Mouse (Mus musculus) urinary bladder, postnatal 25 days (tissue): ENCODE measurements around the gene B9d2.

Experiments used
- DNase-seq: peaks from one replicate; pipeline ENCODE4 v3.0.0; 2022; ENCODE audit warnings: low spot score

B9d2 gene

GRCm38 (mm10) chr7:25680514-25681258 lies at the start of gene B9d2:
Gene B9d2, plus strand, starts transcription at chr7:25680780.
- DNase-seq, result peak; percentile 98

GRCm38 (mm10) chr7:25632679-25633078 lies 47.9 kb upstream of the B9d2 start:
- no peak for DNase-seq

DNA sequence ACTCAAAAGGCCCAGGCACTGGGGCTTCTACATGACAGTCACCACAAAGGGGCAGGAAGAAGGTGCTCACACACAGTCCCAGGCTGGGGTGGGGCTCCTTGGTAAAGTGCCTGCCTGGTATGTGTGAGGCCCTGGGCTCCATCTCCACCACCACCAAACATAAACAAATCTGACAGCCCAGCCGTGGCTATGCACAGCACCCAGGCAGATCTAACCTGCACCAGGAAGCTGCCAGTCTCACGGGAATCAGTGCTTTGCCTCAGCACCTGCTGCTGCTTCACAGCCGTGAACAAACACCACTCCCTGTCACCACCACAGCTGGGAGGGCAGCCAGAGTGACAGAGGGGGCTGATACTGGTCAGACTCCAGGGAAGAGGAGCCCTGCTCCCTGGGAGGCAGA lies 44.2 kb upstream of the B9d2 start:
- DNase-seq, result no peak

- no peak for DNase-seq
Measured at GRCm38 (mm10) chr7:25637099-25637498, 43.5 kb upstream of the B9d2 start.

DNA sequence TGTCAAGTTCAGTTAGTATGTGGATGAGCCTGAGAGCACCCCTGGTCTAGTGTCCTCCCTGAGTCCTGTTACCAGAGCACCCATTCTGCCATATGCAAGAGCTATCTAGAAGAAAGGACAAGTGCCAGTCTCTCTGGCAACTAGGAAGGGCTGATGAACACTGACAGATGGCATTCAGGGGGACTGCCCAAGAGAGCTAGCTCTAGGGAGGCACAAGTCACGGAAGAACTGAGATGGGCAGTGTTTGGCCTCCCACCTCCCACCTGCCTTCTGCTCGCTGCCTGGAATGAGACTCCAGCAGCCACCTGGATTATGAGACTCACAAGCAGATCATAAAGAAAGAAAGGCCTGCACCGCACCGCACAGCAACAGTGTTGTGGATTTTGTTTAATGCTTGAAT lies 40.8 kb upstream of the B9d2 start:
- DNase-seq, result no peak

- DNase-seq, result no peak
Measured at GRCm38 (mm10) chr7:25644136-25644535, 36.4 kb upstream of the B9d2 start.

GRCm38 (mm10) chr7:25644631-25645030 lies 35.9 kb upstream of the B9d2 start:
- no peak for DNase-seq

GRCm38 (mm10) chr7:25645074-25645473 lies 35.5 kb upstream of the B9d2 start:
- peak; percentile 23 for DNase-seq

- DNase-seq, result no peak
Measured at GRCm38 (mm10) chr7:25647574-25648123, 32.9 kb upstream of the B9d2 start.

DNA sequence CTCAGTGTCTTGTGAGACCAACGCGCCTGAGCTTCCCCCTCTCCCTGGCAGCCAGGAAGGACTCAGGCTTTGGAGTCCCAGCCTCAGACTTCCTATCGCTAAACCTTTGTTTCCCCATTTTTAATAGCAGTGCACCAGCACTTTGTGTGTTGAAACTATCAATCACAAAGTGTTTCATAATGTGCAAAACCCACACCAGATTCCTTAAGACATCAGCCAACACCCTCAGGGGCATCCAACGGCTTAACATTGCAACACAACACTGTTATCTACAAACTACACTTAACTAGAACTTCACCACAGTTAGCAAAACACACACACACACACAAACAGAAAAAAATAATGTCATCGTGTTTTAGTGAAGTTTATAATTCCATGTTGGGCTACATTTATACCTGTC lies 30.7 kb upstream of the B9d2 start:
- no peak for DNase-seq

DNA sequence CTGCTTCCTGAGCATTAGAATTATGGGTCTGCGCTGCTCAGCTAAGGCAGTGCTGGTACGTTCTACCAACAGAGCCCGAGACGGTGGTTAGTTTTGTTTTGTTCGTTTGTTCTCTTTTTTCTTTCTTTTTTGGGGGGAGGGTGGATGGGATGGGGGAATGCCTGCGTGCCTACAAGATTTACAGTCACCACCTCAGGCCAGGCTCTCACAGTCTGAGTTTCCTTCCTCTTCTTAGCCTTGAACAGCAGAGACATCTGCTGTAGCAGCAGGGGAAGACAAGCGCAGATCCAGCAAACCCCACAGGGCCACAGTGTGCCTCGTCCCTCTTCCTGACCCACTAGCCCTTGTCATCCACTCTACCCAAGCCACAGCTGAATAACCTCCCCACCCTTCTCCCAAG lies 29.3 kb upstream of the B9d2 start:
- DNase-seq, result no peak

- DNase-seq, result no peak
Measured at GRCm38 (mm10) chr7:25652244-25652759, 28.3 kb upstream of the B9d2 start.

DNA sequence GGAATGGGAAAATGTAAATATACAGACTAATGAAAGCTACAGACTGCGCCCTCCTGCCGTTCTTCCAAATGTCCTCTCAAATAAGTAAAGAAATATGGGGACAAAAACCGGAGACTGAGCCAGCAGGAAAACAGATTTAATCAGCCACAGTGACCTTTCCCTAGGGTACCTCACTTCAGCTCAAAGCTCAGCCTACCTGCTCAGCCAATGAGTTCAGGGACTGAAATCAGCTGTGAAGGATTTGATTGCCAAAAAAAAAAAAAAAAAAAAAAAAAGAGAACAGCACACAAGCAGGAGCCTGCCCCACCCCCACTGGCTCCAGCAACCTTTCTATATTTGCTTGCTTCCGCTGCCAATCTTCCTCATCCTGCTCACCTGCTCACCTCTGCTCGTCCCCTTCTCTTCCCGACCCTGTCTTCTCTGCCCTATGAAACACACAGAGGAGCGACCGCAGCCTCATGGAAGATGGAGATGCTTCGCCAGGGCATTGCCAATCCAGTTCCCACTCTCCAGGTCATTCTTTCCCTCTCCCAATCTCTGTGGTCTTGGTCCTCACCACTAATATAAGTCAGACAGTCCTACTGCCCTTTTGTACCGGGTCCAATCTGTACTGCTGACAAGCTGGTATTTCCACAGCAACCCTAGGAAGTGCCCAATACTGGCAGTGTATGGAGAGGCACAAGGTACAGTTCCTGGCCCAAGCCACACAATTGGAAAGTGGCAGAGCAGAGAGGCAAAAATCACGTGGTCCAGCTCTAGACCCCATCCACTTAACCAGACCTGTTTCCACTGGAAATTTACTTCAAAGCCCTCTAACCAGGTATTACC lies 24.8 kb upstream of the B9d2 start:
- DNase-seq, result no peak

DNA sequence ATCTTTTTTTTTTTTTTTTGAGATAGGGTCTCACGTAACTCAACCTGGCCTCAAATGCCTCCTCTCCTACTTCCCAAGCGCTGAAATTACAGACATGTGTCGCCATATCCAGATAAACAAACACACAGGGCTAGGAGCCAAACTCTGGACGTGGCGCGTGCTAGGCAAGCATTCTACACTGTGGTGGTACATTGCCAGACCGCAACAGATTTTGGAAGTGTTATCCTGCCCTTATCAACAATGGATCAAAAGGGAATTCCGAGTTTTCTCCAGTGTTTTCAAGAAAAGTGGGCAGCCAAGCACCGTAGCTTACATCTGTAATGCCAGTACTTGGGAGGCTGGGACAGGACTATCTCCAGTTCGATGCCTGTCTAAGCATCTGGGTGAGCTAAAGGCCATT lies 22.8 kb upstream of the B9d2 start:
- DNase-seq, result no peak

DNA sequence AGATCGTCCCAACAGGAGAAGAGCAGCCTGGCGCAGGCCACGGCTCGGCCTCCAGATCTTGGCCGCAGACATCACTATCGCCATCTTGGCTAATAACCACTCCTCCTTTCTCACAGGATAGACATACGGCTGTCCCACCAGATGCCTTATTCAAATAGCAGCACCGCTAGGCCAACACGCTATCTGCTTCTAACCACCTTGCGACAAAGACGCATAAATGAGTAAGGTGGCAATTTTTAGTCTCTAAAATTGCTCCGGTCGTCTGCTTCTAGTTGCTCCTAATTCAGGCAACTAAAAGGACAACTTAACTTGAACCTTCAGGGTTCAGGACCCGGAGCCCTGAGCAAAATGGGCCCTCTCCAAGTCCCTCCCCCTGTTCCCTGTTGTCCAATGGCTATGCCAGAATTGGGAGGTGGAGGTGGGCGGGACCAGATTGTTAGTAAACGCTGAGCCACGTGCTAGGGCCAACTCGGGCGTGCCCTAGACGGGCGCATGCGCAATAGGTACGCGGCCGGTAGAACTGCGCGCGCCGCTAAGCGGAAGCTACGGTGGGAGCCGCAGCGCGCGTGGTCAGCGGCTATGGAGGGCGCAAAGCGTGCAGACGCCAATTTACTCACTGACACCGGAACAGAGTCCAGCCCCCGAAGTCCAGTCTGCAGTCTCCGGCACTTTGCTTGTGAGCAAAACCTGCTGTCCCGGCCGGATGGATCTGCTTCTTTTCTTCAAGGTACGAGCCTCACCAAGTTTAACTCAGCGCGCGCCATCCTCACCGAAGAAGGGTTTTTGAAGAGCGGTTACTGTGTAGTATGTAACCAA lies 21.7 kb upstream of the B9d2 start, which contains the start of the genes Bckdha and Exosc5:
Gene Bckdha (minus strand): TSS at position 325 of the 816 bp plus-strand sequence.
Gene Exosc5 (plus strand): TSS at position 508 of the 816 bp plus-strand sequence.
- DNase-seq, result peak; percentile 97

- DNase-seq, result no peak
Measured at GRCm38 (mm10) chr7:25666381-25666780, 14.2 kb upstream of the B9d2 start.

DNA sequence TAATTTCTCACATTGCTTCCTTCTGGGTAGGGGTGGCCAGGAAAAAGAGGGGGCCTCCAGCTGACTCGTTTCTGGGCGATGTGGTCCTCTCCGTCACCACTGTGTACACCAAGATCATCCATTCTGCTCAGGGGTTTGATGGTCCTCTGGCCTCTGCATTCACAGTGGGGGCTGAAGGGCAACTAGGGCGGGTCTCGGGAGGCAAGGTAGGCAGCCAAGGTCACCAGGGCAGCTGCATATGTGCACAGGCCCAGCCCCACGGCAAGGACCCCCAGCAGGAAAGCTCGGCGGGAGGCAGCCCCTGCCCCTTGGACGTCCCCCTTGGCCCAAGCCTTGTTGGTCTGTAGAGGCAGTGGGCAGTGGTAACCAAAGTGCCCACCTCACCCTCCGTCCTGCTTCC lies 11.4 kb upstream of the B9d2 start:
- DNase-seq, result no peak

DNA sequence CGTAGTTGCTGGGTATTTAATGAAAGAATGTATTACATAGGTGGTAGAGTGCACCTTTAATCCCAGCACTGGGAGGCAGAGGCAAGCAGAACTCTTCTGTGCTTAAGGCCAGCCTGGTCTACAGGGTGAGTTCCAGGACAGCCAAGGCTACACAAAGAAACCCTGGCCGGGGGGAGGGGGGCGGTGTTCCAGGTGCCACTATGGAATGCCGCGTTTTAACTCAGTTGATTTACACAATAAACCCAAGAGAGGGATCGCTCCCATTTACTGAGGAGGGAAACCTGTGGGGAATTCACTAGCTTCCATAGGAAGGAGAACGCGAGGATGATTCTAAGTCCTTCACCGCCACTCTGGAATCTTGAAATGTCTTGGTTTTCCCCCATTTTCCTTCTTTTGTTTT lies 10.9 kb upstream of the B9d2 start:
- DNase-seq, result no peak

GRCm38 (mm10) chr7:25670096-25670495 lies 10.5 kb upstream of the B9d2 start:
- no peak for DNase-seq

DNA sequence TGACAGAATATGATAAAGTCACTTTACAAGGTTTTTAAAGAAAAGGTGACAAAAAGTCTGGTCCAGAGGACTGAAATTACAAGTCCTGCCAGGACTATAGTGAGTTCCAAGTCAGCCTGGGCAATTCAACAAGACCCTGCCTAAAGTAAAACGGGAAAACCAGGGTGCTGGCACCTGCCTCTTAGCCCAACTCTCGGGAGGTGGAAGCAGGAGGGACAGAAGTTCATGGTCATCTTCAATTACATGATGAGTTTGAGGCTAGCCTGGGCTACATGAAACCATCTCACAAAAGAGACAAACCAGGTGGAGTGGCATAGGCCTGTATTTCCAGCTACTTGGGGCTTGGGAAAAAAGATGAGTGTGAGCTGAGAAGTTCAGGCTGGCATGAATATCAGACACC lies 8.9 kb upstream of the B9d2 start:
- no peak for DNase-seq

DNA sequence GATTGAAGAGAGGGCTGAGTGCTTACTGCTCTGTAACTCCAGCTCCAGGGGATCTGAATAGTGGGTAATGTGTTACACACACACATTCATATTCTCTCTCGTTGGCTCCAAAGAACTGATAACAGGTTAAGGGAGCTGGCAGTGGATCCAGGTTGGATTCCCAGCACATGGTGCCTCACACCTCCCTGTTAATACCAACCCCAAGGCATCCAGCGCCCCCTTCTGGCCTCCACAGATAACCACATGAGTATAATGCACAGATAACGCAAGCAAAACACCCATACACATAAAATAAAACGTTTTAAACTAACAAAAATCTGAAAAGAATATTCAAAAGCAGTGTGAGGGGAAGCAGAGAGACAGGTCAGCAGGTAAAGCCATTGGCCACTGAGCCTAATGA lies 8.1 kb upstream of the B9d2 start:
- no peak for DNase-seq

- no peak for DNase-seq
Measured at GRCm38 (mm10) chr7:25674297-25674696, 6.3 kb upstream of the B9d2 start.
